Mouse (Mus musculus): ENCODE measurements around the gene Zfp750. TPM values are rescaled to one million over a fixed set of nuclear protein-coding genes. Genes with fewer than 3 reads are reported as not detected.

Gene Zfp750
- polyA plus RNA-seq, 1 experiment from 2014 or later, result 1.5 TPM

DNA sequence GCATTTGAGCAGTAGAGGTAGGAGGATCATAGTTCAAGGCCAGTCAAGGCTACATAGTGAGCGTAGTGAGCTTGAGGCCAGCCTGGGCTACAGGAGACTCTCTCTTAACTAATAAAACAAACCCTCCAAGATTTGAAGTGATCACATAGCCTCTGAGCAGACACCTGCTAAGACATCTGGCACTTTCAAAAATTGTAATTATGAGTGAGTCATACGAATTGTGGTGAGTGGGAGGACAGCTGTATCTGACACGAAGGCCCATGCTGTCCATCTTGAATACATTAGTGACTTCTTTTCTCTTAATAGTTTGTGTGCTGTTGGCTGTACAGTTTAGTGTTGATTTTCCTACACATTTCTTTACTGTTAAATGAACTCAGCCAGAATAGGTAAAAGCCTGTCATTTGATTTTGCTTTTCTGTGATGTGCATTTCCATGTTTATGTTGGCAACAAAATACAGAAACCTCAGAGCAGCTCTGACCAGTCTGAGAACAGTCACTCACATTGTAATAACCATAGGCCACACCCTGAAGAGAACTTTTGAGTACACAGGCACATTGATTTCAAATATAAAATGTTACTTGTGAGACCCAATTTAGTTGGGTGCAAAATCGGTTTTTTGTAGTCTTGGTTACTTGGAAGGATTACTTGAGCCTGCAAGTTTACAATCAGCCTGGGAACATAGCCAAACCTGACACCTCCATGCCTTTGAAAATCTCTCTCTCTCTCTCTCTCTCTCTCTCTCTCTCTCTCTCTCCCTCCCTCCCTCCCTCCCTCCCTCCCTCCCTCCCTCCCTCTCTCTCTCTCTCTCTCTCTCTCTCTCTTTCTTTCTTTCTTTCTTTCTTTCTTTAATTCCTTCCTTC, 16.9 kb downstream of the Zfp750 start:
- ATAC-seq (ENCODE audit: insufficient number of reproducible peaks, low FRiP score, low TSS enrichment, low read depth), result no peak

DNA sequence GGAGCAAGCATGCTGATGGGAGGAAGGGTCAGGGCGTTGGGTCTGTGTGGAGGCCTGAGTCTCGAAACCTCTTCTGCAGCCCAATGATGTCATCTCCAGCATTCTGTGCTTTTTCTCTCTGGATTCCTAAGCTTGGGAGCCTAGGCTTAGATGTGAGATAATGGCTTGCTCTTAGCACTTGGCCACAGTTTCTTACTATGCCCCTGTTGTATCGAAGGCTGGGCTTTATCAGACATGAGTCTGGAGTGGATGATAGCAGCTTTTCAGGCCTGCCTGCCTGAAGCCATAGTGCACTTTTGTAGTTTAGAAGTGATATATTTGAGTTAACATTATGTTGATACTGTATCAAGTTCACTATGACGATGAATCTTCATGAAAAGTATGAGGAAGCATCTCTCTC, 17.6 kb downstream of the Zfp750 start:
- Histone ChIP-seq H3K4me2 (ENCODE audit: low read depth, severe bottlenecking) (no peak overlapping the region), H3K4me3 (ENCODE audit: low read depth, low read length) (no peak overlapping the region), H3K27ac (replicated peaks; ENCODE audit: low read depth, low read length) (no peak overlapping the region), H3K9ac (ENCODE audit: low read length) (no peak overlapping the region), H3K9me3 (ENCODE audit: control insufficient read depth, low read length) (no peaks in the 10 kb centered on the region), H3K36me3 (ENCODE audit: control insufficient read depth, insufficient read depth, low read length) (peaks cover 2% of the 10 kb centered on the region; the same call in 1 of the 2 replicates), H3K4me1 (ENCODE audit: control insufficient read depth, insufficient read depth, low read length) (no peaks in the 10 kb centered on the region), H3K27me3 (ENCODE audit: control insufficient read depth, insufficient read depth, low read length) (no peaks in the 10 kb centered on the region)
- DNase-seq (ENCODE audit: low spot score) (no peak), ATAC-seq (ENCODE audit: insufficient number of reproducible peaks, low FRiP score, low TSS enrichment, low read depth) (no peak)
- WGBS, result 86% methylated on average over 4 of the region's 4 CpGs

More for the DNA sequence above, 16.9 kb downstream of the Zfp750 start:
- 85% methylated on average over 4 of the region's 4 CpGs for WGBS
- Histone ChIP-seq H3K27ac (replicated peaks; ENCODE audit: low read depth, low read length) (no peak overlapping the region), H3K36me3 (ENCODE audit: control insufficient read depth, insufficient read depth, low read length) (peaks cover 2% of the 10 kb centered on the region; the same call in 1 of the 2 replicates), H3K27me3 (ENCODE audit: control insufficient read depth, insufficient read depth, low read length) (no peaks in the 10 kb centered on the region), H3K9me3 (ENCODE audit: control insufficient read depth, low read length) (no peaks in the 10 kb centered on the region), H3K4me1 (ENCODE audit: control insufficient read depth, insufficient read depth, low read length) (no peaks in the 10 kb centered on the region), H3K4me3 (ENCODE audit: low read depth, low read length) (no peak overlapping the region), H3K4me2 (ENCODE audit: low read depth, severe bottlenecking) (no peak overlapping the region), H3K9ac (ENCODE audit: low read length) (no peak overlapping the region)
- DNase-seq (ENCODE audit: low spot score), result no peak

DNA sequence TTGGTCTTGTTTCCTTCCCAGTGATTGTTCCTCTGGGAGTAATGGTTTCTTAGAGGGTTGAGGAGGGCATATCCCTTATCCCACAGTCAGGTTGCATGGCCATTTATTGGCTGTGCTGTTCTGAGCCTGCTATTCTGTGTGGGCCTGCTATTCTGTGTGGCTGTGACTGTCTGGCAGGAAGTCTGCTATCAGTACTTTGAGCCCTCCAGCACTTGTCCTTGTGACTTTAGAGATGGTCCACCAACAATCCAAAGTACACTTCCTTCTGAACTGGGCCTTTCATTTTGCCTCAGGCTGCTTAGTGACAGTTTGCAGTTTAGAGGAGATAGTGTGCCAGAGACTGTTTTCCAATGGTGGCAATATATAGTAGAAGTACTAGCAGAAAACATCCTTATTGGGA, 18.5 kb downstream of the Zfp750 start:
- H3K4me1 ChIP-seq (ENCODE audit: control insufficient read depth, insufficient read depth, low read length), result no peaks in the 10 kb centered on the region
- no peak overlapping the region for H3K4me3 ChIP-seq (ENCODE audit: low read depth, low read length)
- H3K27ac ChIP-seq (replicated peaks; ENCODE audit: low read depth, low read length), result no peak overlapping the region
- ATAC-seq (ENCODE audit: insufficient number of reproducible peaks, low FRiP score, low TSS enrichment, low read depth) (no peak), DNase-seq (ENCODE audit: low spot score) (no peak)
- peaks cover 2% of the 10 kb centered on the region; the same call in 1 of the 2 replicates for H3K36me3 ChIP-seq (ENCODE audit: control insufficient read depth, insufficient read depth, low read length)
- H3K9ac ChIP-seq (ENCODE audit: low read length), result no peak overlapping the region
- H3K4me2 ChIP-seq (ENCODE audit: low read depth, severe bottlenecking), result no peak overlapping the region
- H3K27me3 ChIP-seq (ENCODE audit: control insufficient read depth, insufficient read depth, low read length), result no peaks in the 10 kb centered on the region
- H3K9me3 ChIP-seq (ENCODE audit: control insufficient read depth, low read length), result no peaks in the 10 kb centered on the region

DNA sequence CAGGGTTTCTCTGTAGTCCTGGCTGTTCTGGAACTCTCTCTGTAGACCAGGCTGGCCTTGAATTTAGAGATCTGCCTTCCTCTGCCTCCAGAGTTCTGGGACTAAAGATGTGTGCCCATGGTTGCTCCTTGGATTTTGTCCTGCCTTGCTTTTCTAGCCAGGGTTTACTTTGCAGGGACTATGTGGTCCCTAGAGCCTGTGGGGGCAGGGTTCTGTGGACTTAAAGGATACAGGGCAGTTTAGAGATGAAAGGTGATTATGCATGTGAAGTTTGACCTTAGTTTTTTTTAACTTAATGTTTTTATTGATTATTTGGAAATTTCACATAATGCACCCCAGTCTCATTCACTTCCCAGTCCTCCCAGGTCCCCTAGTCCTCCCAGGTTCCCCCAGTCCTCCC, 28.5 kb downstream of the Zfp750 start:
- no peak for ATAC-seq (ENCODE audit: insufficient number of reproducible peaks, low FRiP score, low TSS enrichment, low read depth)
- Histone ChIP-seq H3K9ac (ENCODE audit: low read length) (no peak overlapping the region), H3K36me3 (ENCODE audit: control insufficient read depth, insufficient read depth, low read length) (no peaks in the 10 kb centered on the region), H3K27ac (replicated peaks; ENCODE audit: low read depth, low read length) (no peak overlapping the region), H3K9me3 (ENCODE audit: control insufficient read depth, low read length) (no peaks in the 10 kb centered on the region), H3K4me2 (ENCODE audit: low read depth, severe bottlenecking) (no peak overlapping the region), H3K4me3 (ENCODE audit: low read depth, low read length) (no peak overlapping the region), H3K4me1 (ENCODE audit: control insufficient read depth, insufficient read depth, low read length) (no peaks in the 10 kb centered on the region), H3K27me3 (ENCODE audit: control insufficient read depth, insufficient read depth, low read length) (no peaks in the 10 kb centered on the region)
- no peak for DNase-seq (ENCODE audit: low spot score)

DNA sequence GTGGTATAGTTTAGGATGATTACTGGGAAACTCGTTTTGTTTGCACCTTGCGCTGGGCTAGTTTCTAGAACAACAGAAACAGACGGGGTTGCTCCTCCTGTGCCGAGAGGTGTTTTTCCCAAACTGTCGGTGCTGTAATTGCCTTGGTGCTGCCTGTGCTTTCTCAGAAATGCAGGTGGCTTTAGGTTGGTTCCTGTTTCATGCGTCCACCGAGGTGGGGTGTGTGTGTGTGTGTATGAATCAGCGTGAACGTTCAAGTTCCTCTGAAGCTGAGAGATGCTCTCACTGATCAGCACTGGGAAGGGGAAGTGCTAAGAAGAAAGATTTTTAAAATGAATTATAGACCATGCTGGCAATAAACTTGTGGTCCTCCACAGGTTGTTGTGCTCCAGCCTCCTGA, 33.3 kb downstream of the Zfp750 start:
- H3K27ac ChIP-seq (replicated peaks; ENCODE audit: low read depth, low read length), result no peak overlapping the region
- no peaks in the 10 kb centered on the region for H3K4me1 ChIP-seq (ENCODE audit: control insufficient read depth, insufficient read depth, low read length)
- no peaks in the 10 kb centered on the region for H3K27me3 ChIP-seq (ENCODE audit: control insufficient read depth, insufficient read depth, low read length)
- no peak overlapping the region for H3K4me2 ChIP-seq (ENCODE audit: low read depth, severe bottlenecking)
- H3K4me3 ChIP-seq (ENCODE audit: low read depth, low read length), result no peak overlapping the region
- H3K9me3 ChIP-seq (ENCODE audit: control insufficient read depth, low read length), result no peaks in the 10 kb centered on the region
- WGBS, result 81% methylated on average over 9 of the region's 9 CpGs
- ATAC-seq (ENCODE audit: insufficient number of reproducible peaks, low FRiP score, low TSS enrichment, low read depth) (no peak), DNase-seq (ENCODE audit: low spot score) (no peak)
- H3K9ac ChIP-seq (ENCODE audit: low read length), result no peak overlapping the region
- no peaks in the 10 kb centered on the region for H3K36me3 ChIP-seq (ENCODE audit: control insufficient read depth, insufficient read depth, low read length)

DNA sequence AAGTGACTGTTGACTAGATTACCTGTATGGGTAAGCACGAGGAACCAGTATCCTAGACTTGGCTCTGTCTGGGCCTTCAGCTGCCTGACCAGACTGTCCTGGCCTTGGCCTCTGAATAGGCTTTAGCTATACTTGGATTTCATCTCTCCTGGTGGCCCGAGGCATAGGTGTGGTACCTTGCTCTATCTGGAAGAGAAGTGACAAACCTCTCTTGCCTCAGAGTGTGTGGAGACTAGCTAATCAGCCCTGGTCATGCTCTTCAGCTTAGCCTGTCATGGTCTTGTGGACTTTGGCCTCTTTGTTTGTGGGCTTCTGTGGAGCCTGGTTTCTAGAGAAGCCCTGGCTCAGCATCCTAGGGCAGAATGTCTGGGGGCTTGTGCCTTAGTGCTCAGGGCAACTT, 38.0 kb downstream of the Zfp750 start:
- H3K4me2 ChIP-seq (ENCODE audit: low read depth, severe bottlenecking), result no peak overlapping the region
- H3K9ac ChIP-seq (ENCODE audit: low read length), result no peak overlapping the region
- peaks cover 2% of the 10 kb centered on the region; the same call in 1 of the 2 replicates for H3K36me3 ChIP-seq (ENCODE audit: control insufficient read depth, insufficient read depth, low read length)
- no peak for ATAC-seq (ENCODE audit: insufficient number of reproducible peaks, low FRiP score, low TSS enrichment, low read depth)
- WGBS, result 93% methylated on average over 2 of the region's 2 CpGs
- H3K27ac ChIP-seq (replicated peaks; ENCODE audit: low read depth, low read length), result no peak overlapping the region
- no peaks in the 10 kb centered on the region for H3K27me3 ChIP-seq (ENCODE audit: control insufficient read depth, insufficient read depth, low read length)
- H3K4me3 ChIP-seq (ENCODE audit: low read depth, low read length), result no peak overlapping the region
- no peaks in the 10 kb centered on the region for H3K4me1 ChIP-seq (ENCODE audit: control insufficient read depth, insufficient read depth, low read length)
- DNase-seq (ENCODE audit: low spot score), result no peak
- no peaks in the 10 kb centered on the region for H3K9me3 ChIP-seq (ENCODE audit: control insufficient read depth, low read length)

DNA sequence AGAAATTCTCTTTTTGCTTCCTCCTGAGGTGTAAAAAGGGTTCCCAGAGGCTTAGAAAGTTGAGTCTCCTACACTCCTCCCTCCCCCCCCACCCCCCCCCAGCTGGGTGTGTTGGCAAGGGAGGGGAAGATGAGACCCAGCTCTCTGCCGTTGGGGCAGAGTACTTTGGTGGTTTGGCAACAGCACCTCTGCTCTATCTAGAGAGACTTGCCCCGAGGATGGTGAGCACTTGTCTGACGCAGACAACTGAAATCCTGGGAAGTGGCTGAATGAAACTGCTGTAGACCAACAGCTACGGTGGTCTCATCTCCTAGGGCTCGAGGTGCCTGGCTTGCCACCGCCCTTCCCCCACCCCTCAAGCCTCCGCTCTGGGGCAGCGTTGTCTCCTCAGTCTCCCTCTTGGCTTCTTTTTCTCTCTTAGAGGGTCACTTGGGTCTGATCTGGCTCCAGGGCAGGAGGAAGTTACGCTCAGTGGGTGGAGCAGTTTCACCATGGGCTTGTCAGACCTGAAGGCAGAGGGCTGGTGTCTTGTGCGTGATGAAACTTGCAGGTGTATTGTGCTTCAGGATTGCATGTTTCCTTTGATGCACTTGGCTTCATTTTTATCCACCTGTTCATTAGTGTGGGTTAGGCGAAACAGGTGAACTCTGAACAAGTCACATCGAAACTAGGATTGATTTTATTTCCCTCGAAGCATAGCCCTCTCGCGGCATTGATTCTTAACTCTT, 39.5 kb downstream of the Zfp750 start:
- Histone ChIP-seq H3K4me3 (ENCODE audit: low read depth, low read length) (no peak overlapping the region), H3K4me2 (ENCODE audit: low read depth, severe bottlenecking) (no peak overlapping the region), H3K27ac (replicated peaks; ENCODE audit: low read depth, low read length) (no peak overlapping the region), H3K9ac (ENCODE audit: low read length) (no peak overlapping the region), H3K36me3 (ENCODE audit: control insufficient read depth, insufficient read depth, low read length) (peaks cover 2% of the 10 kb centered on the region; the same call in 1 of the 2 replicates), H3K9me3 (ENCODE audit: control insufficient read depth, low read length) (no peaks in the 10 kb centered on the region), H3K27me3 (ENCODE audit: control insufficient read depth, insufficient read depth, low read length) (no peaks in the 10 kb centered on the region), H3K4me1 (ENCODE audit: control insufficient read depth, insufficient read depth, low read length) (no peaks in the 10 kb centered on the region)
- 87% methylated on average over 15 of the region's 15 CpGs for WGBS
- no peak for ATAC-seq (ENCODE audit: insufficient number of reproducible peaks, low FRiP score, low TSS enrichment, low read depth)
- no peak for DNase-seq (ENCODE audit: low spot score)

DNA sequence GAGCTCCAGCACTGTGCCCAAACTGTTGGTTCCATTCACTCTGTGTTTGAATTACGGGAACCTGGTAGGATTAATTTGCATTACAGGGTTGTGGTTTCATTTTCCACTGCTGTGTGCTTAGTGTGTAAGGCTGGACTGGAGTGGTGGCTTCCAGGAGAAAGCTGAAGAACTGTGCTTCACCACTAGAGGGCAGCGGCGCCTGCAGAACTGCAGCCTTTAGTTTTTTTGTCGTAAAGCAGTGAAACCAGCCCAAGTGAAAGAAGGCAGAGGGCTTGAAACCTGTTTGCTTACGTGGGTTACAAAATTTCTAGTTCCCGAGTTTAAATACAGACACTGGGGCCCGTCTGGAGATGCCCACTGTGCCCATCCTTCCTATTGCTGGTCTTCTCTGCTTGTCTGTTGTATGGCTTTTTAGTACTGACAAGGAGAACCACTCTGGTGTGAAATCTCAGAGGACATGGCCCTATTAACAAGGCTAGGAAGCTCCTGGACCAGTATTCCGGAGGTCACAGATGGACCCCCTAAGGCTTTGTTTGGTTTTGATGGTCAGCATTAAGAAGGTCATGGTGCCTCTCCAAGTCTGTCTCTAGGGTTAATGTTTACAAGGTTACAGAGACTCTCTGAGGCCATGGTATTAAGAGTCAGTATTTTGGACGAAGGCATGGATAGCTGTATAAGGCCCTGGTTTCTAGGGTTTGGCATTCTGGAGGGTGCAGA, 43.3 kb downstream of the Zfp750 start:
- Histone ChIP-seq H3K27ac (replicated peaks; ENCODE audit: low read depth, low read length) (no peak overlapping the region), H3K4me1 (ENCODE audit: control insufficient read depth, insufficient read depth, low read length) (no peaks in the 10 kb centered on the region), H3K9me3 (ENCODE audit: control insufficient read depth, low read length) (no peaks in the 10 kb centered on the region), H3K9ac (ENCODE audit: low read length) (no peak overlapping the region), H3K4me2 (ENCODE audit: low read depth, severe bottlenecking) (no peak overlapping the region), H3K4me3 (ENCODE audit: low read depth, low read length) (no peak overlapping the region), H3K36me3 (ENCODE audit: control insufficient read depth, insufficient read depth, low read length) (peaks cover 2% of the 10 kb centered on the region; the same call in 1 of the 2 replicates), H3K27me3 (ENCODE audit: control insufficient read depth, insufficient read depth, low read length) (no peaks in the 10 kb centered on the region)
- peak; percentile 80 for DNase-seq (ENCODE audit: low spot score)
- WGBS, result 40% methylated on average over 9 of the region's 9 CpGs
- no peak for ATAC-seq (ENCODE audit: insufficient number of reproducible peaks, low FRiP score, low TSS enrichment, low read depth)

All from limb, embryonic 11.5 days (tissue).